Mouse (Mus musculus) E14TG2a.4 (cell line): ENCODE measurements at regions not wholly inside any gene's neighbourhood (a gene's known extent, or its start where the extent isn't known, plus 50 kb on each side); places are given as distances from the start of the nearest gene placed in this dataset.

Experiments
- CTCF ChIP-seq: conservative IDR thresholded peaks from 2 replicates; pipeline ENCODE4 v1.5.1; 2014; ENCODE audit warnings: low read length
- NANOG ChIP-seq: IDR thresholded peaks from 2 replicates; pipeline ENCODE4 v1.6.1; 2014; ENCODE audit warnings: borderline replicate concordance, low read length, mixed read lengths
- POU5F1 ChIP-seq: IDR thresholded peaks from 2 replicates; pipeline ENCODE4 v1.6.1; 2014; ENCODE audit warnings: low read length, borderline replicate concordance

DNA sequence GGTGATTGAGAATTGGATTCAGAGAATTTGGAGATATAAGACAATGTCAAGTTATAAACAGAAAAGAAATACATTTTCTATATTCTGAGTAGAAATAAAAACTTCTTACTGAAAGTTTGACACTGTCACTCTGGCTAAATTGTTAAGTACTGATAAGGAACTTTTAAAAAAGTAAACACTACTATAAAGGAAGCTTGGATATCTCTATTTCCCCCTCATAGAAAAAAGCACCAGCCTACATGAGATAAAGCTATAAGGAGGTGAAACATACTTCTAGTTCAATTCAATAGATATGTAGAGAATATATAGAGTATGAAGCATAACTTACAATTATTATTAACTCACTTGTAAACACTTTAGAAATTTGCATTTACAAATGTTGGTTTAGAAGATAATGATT is 820.3 kb upstream of the G6pd2 start:
- TF ChIP-seq CTCF (no peak), POU5F1 (no peak), NANOG (no peak)
